Mouse (Mus musculus) frontal cortex, adult (tissue): ENCODE measurements around the gene Abca13.

ENCODE experiments used
- ATAC-seq: cut with Nextera tagmentation; 2 replicates; pipeline ENCODE4 v1.9.2; 2017; ENCODE audit warnings: mild to moderate bottlenecking, moderate library complexity, mixed read lengths; ENCODE audit not compliant: low TSS enrichment

Gene Abca13

DNA sequence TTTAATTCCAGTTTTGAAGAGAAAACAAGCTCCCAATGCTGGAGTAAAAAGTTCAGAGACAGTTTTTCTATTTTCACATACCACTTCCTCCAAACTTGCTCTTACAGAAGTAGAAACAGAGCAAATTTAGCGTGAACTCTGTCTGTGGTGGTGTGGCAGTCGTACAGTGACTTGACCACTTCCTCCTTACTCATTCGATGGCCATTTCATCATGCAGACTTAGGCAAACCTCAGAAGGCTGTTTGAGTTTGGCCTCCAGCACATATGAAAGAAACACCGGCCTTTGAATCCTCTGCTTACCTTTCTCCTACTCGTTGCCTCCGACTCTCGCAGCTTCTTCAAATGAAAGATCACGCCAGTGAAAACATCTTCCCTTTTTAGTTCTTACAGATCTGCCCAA, 340.0 kb downstream of the Abca13 start:
- ATAC-seq = no peak

DNA sequence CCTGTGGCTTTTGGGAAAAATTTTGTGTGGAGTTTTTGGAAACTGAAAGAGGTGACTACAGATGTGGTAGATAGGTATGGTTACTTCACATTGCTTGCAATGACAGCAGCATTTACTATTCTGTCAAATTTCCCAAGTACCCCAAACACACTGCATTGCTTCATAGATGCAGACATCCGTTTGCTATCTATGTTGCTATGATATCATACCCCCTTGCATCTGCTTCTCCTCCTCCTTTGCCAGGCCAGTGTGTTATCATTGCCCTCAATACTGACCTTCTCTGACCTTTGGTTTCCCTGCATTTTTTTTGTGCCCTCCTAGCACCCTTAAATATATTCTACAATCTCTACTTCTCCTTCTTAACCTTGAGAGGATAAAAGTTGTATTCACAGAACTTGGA, 341.4 kb downstream of the Abca13 start:
- ATAC-seq = no peak

DNA sequence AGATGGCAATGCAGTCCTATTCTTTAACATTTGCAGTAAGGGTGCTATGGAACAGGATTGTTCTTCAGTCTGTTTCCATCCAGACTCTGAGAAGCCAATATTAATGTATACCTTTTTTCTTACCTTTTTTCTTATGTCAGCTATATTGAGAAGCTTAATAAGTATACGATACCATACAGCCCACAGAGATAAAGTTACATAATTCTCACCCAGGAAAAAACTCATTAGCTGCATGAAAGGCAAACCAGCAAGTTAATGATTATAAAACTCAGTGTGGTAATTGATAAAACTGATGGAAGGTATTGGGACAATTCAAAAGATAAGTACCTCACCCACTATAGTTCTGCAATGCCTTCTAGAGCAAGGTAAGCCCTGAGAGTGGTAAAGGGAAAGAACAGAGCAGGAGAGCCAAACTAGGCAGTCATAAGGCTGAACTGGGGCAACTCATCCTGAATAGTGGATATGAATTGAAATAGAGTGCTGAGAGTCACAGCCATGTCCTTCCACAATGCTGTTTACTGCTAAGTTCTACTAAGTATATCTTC, 342.0 kb downstream of the Abca13 start:
- ATAC-seq = no peak

- no peak for ATAC-seq
These were observed 345.1 kb downstream of the Abca13 start for GRCm38 (mm10) chr11:9536811-9537210.

DNA sequence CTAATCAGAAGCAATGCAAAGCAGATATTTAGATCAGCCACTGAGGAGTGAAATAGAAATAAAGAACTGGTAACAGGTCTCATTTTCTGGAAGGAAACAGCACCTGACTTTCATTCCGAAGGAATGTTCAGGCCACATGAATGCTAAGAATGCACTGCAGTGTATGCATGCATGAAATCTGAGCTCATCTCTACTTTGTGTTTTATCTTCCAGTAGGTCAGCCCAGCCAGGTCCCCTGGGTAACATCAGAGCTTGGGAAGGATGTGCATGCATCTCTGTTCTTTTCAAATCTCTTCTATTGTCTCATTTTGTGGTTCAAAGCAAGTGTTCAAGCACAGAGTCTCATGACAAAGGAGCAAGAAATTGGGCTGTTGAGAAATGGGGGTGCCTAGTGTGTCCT, 346.6 kb downstream of the Abca13 start:
- no peak for ATAC-seq

- ATAC-seq = peak; percentile 88
These were observed 368.3 kb downstream of the Abca13 start for GRCm38 (mm10) chr11:9560026-9560425.

- peak; percentile 99 for ATAC-seq
These were observed 376.6 kb downstream of the Abca13 start for GRCm38 (mm10) chr11:9568302-9568701.

GRCm38 (mm10) chr11:9570319-9570718, 378.6 kb downstream of the Abca13 start:
- peak; percentile 56 for ATAC-seq

- no peak for ATAC-seq
These were observed 383.2 kb downstream of the Abca13 start for GRCm38 (mm10) chr11:9574894-9575293.

DNA sequence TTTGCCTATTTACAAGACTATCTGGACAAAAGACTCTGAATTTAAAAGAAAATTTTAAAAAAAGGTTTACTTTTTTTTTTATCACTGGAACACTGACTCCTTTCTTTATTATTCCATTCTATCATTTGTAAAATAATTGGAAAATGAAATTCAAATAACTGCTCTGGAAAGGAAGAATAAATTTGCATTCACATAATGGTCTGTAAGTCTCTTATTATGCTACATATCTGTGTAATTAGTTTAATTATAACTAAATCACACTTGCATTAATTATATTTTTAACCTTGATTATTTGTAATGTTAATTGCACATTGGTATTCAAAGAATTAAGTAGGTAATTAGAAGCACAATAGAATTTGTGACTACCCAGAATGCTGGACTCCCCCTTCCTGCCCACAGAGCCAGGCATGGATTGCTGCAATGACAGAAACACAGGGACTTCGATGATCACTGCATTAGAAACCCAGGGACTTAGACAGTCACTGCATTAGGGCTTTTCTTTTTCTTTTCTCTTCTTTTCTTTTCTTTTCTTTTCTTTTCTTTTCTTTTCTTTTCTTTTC, 400.1 kb downstream of the Abca13 start:
- no peak for ATAC-seq

DNA sequence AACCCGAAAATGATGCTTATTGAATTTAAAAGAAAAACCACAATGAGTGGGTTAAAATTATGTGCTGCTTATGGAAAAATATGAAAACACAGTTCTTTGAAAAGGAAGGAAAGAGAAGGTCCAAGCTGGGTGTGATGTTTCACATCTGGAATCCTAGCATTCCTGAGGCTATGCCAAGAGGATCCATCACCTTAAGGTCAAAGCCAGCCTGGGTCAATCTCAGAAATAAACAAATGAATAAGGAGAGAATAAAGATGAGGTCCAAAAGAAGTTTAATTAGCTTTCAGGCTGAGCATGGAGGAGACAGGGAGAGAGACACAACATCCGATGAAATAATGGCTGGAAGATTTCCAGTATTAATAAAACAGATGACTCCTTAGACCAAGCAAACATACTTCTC, 405.6 kb downstream of the Abca13 start:
- ATAC-seq = no peak

DNA sequence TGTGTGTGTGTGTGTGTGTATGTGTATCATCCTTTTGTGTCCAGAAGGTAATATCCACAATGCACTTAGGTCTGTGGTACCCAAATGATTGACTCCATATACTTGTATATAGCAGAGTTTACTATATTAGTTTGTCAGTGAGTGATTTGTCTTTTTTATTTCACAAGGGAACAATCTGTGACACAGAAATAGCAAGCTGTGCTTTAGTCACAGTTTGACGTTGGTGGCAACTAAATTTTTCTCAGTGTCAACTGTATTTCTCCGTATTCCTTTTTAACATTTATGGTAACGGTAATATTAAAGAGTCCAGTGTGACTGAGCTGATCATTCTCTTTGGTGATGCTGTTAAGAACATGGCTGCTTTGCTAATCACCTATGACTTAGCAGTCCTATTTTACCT, 409.4 kb downstream of the Abca13 start:
- peak; percentile 76 for ATAC-seq

- no peak for ATAC-seq
These were observed 410.4 kb downstream of the Abca13 start for GRCm38 (mm10) chr11:9602137-9602536.

DNA sequence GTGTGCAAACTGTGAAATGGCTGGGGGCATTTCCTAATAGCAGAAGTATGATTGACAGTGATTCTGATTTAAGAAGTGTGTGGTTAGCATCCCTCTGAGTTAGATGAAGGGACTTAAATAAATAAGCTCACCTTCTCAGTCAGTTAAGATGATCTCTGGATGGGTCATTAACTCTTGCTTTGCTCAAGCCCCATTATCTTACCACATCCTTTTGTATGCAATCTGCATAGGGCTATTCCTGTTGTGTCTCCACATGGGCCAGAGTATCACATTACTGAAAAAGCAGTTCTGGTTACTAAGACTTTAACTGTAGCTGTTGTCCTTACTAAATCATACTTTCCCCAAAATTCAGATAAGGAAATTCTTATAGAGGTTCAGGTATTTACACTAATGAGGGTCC, 416.5 kb downstream of the Abca13 start:
- ATAC-seq = no peak

- ATAC-seq = no peak
These were observed 417.3 kb downstream of the Abca13 start for GRCm38 (mm10) chr11:9609075-9609474.

- no peak for ATAC-seq
These were observed 424.4 kb downstream of the Abca13 start for GRCm38 (mm10) chr11:9616133-9616532.

- ATAC-seq = no peak
These were observed 424.9 kb downstream of the Abca13 start for GRCm38 (mm10) chr11:9616665-9617064.

DNA sequence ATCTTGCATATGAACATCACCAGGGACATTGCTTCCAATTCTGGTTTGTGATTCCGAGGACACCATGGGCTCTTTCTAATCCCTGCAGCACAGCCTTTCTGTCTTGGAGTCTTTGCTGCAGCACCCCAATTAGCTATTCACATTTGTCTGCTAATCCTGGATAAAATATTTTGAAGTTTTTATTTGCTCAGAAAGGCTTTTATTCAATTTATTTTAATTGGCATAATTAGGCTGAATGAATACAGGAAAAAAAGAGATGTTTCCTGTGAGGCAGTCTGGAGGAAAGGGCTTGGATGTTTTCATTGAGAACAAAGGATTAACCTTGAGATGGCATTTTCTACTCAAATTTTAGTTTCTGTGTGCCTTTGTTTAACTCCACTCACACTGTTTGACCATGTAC, 428.2 kb downstream of the Abca13 start:
- no peak for ATAC-seq

DNA sequence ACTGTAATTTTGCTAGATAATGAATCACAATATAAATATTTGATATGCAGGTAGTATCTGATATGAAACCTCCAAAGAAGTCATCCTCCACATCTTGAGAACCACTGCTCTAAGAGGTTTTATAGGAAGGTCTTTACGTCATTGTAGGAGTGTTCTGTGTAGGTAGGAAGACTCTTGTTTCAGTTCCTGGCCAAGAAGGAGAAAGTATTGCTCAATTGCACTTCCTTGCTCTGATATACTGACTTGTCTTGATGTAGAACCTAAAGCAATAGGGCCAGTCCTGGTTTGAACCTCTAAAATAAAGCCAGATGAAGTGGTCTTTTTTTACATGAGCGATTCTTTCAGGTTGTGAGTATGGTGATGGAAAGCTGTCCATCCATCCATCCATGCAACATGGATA, 431.1 kb downstream of the Abca13 start:
- no peak for ATAC-seq

GRCm38 (mm10) chr11:9624753-9625152, 433.0 kb downstream of the Abca13 start:
- no peak for ATAC-seq

GRCm38 (mm10) chr11:9625812-9626211, 434.1 kb downstream of the Abca13 start:
- no peak for ATAC-seq

- no peak for ATAC-seq
These were observed 455.5 kb downstream of the Abca13 start for GRCm38 (mm10) chr11:9647272-9647671.

- ATAC-seq = no peak
These were observed 456.2 kb downstream of the Abca13 start for GRCm38 (mm10) chr11:9647991-9648390.

GRCm38 (mm10) chr11:9666648-9667255, 475.0 kb downstream of the Abca13 start:
- no peak for ATAC-seq
